Mouse (Mus musculus): ENCODE results near the gene Hbp1. TPM values are rescaled to one million over a fixed set of nuclear protein-coding genes. Genes with fewer than 3 reads are reported as not detected.

The Hbp1 gene
- 100 to 1,000 TPM in 1 of 2 experiments, 10 to 100 TPM in 1; 63.6 to 125 TPM for total RNA-seq (2021)
- long read RNA-seq, experiment 1, transcript Hbp1-202 (11 exons, 3,142 nt) = major isoform, 66 of 90 reads
- long read RNA-seq, experiment 1, partial matches to known transcripts = 17 of 90 reads
- long read RNA-seq, experiment 1, other reads (novel, unspliced or antisense) = 4 of 90 reads
- long read RNA-seq, experiment 2, transcript Hbp1-202 (11 exons, 3,142 nt) = major isoform, 20 of 31 reads
- long read RNA-seq, experiment 2, partial matches to known transcripts = 5 of 31 reads
- long read RNA-seq, experiment 2, other reads (novel, unspliced or antisense) = 5 of 31 reads

DNA sequence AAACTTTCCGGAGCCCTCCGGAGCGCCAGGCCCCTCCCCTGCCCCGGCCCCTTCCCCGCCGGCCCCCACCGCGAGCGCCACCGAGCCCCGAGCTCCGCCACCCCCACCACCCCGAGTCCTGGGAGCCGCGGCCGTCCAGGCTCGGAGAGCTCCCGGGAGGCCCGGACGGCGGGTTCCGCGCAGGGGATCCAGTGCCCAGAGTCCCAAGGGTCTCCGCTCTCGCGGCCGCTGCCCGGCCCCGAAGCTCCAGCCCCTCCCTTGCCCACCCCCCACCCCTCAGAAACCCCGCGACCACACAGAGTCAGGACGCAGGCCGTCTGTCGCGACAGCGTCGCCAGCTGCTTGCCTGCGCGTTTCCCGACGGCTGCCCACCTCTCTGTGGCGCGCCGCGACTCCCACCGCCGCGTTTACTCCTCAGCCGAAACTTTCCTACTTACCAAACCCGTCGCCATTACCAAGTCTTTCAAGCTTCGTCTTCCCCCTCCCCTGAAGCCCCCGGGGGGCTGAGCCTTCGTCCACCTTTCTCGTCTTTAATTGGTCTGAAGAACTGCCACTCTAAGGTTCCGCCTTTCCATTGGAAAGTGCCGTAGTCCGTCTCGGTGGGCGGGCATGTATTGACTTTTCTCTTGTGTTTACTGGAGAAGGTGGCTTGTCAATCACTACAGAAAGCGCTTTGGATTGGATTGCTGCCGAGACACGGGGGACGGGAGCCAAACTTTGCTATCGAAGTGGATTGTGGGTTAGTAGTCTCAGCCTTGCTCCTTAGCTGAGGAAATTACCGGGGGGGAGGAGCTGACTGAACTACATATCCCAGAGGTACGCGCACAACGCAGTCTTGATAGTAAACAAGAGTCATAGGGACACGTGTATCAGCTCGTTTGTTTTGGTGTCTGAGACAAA, at the start of gene Hbp1:
Gene Hbp1, minus strand, starts transcription at position 777 of the 900 bp plus-strand sequence.
- DNase-seq = peak; percentile 97 to 98

- no peak for DNase-seq
Measured at GRCm38 (mm10) chr12:31998706-31999105, 48.4 kb upstream of the Hbp1 start.

DNA sequence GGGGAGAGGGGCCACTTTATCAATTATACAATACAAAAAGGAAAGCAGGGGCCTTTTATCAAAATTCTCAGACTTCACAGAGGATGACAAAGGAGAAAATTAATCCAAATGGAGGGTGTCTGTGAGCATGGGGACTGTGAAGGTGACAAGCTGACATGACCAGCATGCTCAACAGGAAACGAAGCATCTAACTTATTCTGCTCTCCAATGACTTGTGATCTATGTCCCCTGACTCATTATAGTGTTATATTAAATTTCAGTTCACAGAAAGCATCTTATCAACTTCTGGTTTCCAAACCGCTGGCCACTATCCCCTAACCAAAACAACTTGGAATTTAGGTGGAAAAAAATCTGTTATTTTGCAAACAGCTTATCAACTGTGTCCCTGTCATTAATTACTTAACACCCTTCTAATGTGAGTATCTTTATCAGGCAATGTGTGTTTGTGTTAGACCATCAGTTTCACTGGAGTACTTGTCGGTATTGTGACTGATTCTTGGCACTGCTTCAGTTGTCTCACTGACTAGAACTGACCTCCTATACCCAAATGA, 47.1 kb upstream of the Hbp1 start:
- DNase-seq = no peak

DNA sequence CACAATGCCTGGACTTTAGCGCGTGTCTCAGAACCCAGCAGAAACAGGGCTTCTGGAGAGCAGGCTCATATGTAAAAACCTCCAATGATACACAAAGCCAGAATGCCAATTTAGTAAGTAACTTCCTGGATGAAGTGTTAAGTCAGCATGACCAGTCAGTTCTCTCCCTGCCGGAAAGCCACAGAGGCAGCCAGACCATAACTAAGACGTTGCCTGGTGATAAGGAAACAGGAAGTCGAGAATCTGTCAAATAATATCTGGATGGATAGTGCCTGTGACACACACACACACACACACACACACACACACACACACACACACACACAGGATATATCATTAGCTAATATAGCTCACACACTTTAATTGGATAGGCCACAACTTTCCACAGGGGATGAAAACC, 46.5 kb upstream of the Hbp1 start:
- no peak for DNase-seq

GRCm38 (mm10) chr12:31990575-31990974, 40.2 kb upstream of the Hbp1 start:
- DNase-seq = no peak

- no peak for DNase-seq
Measured at GRCm38 (mm10) chr12:31989726-31990125, 39.4 kb upstream of the Hbp1 start.

DNA sequence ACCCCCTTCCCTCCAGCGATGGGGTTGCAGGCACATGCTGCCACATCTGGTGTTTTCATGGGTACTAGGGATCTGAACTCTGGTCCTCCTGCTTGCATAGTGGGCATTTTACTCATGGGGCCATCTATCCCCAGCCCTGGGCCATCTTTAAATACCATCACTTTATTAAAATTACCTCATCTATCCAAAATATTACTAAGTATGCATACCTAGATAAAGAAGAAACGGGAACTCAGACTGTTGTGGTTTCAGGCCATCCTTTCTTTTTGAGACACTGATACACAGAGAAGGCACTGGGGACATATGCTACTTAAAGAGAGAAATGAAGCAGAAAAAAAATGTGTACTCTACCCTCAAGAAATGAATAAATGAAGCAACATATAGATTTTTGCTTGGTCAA, 36.1 kb upstream of the Hbp1 start:
- DNase-seq = no peak

DNA sequence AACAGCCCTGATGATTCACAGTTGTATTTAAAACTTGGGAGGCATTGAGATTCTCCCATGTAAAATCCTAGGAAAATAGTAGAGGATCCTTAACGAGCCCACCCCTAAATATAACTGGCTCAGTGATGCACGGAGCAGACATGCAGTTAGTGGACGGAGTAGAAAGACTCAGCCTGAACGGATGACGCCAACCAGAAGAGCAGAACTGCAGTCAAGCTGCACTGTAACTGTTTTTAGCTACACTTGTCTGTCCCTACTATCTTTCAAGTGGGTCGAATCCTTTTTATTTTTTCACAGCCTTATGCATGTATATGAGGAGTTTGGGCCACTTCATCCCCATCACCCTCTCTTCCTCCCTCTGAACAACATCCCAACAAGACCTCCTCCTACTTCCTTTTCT, 35.4 kb upstream of the Hbp1 start:
- no peak for DNase-seq

GRCm38 (mm10) chr12:31984664-31985063, 34.3 kb upstream of the Hbp1 start:
- DNase-seq = no peak

DNA sequence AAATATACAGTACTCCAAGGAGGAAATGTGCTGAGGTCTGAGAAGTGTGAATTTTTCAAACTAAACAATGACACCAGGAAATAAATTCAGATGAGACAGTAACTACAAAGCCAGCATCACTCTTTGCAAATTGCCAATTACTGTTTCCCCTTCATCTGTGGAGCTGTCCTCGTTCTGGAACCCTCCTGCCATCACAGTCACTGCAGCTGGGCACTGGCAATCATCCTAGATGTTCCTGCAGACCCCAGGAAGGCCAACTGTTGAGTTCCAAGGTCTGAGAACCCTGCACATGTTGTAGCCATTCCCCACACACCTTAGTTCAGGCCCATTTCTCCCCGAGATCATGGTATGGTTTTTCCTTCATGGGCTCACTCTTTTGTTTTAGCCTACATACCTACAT, 33.9 kb upstream of the Hbp1 start:
- DNase-seq = no peak

DNA sequence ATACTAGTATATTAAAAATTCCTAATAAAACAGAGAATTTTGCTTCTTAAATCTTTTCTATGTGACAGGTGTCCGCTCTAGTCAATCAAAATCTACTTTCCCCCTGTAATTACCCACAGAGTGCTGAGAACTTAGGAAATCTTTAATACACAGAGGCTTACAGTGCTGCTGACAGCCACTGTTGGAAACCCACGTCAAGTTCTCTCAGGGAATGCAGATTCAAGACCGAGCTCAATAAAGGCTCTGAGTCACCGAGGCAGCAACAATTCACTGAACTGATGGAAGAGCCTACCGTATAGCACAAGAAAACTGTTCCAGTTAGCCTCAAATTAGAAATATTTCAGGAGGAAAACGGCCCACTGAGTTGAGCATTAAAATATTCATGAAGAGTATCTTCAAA, 33.4 kb upstream of the Hbp1 start:
- no peak for DNase-seq

GRCm38 (mm10) chr12:31983238-31983637, 32.9 kb upstream of the Hbp1 start:
- no peak for DNase-seq

DNA sequence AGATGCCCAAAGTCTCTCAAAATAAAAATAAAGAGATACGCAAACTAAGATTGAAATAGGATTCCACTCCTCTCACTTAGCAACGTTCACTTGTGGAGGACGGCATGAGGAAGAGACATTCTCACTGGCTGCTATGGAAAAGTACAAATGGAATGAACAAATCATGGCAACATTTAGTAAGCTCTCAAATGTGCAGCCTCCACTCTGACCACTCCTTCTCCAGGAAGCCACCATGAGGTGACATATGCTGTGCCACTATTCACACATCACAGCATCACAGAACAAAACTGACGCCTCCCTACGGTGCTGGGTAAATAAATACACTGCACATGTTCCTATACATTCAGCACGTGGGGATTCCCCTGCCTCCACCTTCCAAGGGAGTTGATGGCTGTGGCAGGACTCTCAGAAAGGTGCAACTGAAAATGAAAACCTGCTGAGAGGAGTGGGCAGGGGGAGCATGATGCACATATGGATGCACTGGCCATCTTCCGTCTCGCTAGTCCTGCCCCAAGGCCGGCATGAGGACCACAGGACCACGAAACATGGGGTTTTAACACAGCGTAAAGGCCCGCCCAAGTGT, 27.4 kb upstream of the Hbp1 start:
- no peak for DNase-seq

- DNase-seq = peak; percentile 28 to 54
Measured at GRCm38 (mm10) chr12:31976544-31976943, 26.2 kb upstream of the Hbp1 start.

- DNase-seq = peak; percentile 91 to 94
Measured at GRCm38 (mm10) chr12:31973473-31974172, 23.3 kb upstream of the Hbp1 start.

DNA sequence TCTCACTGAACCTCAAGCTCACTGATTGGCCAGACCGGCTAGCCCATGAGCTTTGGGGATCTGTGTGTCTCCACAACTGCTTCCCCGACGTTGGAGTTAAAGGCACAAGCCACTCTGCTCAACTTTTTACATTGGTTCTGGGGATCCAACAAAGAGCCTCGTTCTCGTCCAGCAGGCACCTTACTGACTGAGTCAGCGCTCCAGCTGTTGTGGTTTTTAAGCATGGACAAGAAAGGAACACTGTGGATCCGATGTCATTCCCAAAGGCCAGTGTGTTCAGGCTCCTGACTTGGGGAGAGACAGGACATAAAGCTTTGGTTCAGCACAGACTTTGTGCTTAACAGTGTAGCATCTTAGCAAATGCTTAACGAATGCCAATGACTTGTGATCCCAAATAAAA, 21.2 kb upstream of the Hbp1 start:
- no peak for DNase-seq

DNA sequence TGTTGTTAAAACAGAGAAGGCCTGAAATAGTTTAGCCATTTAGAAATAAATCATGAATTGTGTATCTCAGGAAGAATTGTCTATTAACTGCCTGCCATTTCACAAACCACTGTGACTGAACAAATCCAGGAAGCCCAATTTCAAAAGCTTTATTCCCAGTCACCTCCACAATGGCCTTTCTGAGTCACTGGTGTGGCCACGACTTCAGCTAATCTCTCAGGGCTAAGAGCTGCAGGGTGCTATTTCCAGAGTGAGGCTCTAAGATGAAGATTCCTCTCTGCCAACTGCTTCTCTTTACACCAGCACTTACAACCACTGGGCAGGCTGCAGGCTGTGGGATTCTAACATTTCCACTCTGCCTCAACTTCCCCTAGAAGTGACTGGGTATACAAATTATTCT, 18.8 kb upstream of the Hbp1 start:
- DNase-seq = peak in 1 of 2 experiments; percentile 34

- DNase-seq = peak in 1 of 2 experiments; percentile 28
Measured at GRCm38 (mm10) chr12:31967536-31967935, 17.2 kb upstream of the Hbp1 start.

- no peak for DNase-seq
Measured at GRCm38 (mm10) chr12:31966405-31966804, 16.1 kb upstream of the Hbp1 start.

GRCm38 (mm10) chr12:31965517-31966212, 15.3 kb upstream of the Hbp1 start:
- no peak for DNase-seq

DNA sequence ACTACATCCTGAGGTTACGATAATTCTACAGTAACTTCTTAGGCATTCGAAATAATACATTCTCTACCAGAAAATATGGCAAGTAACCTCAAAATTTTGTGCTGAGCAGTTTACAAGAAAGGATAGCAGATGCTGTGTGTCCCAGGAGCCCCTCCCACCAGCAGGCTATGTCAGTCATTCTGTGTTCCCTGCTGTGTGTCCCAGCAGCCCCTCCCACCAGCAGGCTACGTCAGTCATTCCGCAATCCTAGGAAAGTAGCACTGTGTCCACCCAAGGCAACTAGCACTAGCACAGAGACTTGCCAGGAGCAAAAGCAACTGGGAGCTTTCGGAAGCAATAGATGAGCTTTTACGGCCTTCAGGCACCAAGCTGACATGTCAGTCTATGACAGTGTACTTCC, 13.7 kb upstream of the Hbp1 start:
- no peak for DNase-seq
